Mouse (Mus musculus): ENCODE data around the gene Trpv4.

Gene Trpv4

GRCm38 (mm10) chr5:114617809-114618208, 40.4 kb downstream of the Trpv4 start:
- DNase-seq = no peak

- DNase-seq = no peak
Measured at GRCm38 (mm10) chr5:114616336-114617061, 41.7 kb downstream of the Trpv4 start.

GRCm38 (mm10) chr5:114614863-114615262, 43.4 kb downstream of the Trpv4 start:
- no peak for DNase-seq

GRCm38 (mm10) chr5:114611968-114612608, 46.1 kb downstream of the Trpv4 start:
- DNase-seq = peak in 1 of 2 experiments; percentile 33

- no peak for DNase-seq
Measured at GRCm38 (mm10) chr5:114611256-114611655, 47.0 kb downstream of the Trpv4 start.

GRCm38 (mm10) chr5:114608516-114608915, 49.7 kb downstream of the Trpv4 start:
- peak; percentile 77 to 88 for DNase-seq

- peak; percentile 86 to 88 for DNase-seq
Measured at GRCm38 (mm10) chr5:114607651-114608050, 50.6 kb downstream of the Trpv4 start.

- DNase-seq = no peak
Measured at GRCm38 (mm10) chr5:114605981-114606380, 52.2 kb downstream of the Trpv4 start.

- no peak for DNase-seq
Measured at GRCm38 (mm10) chr5:114604781-114605290, 53.4 kb downstream of the Trpv4 start.

GRCm38 (mm10) chr5:114603975-114604374, 54.2 kb downstream of the Trpv4 start:
- DNase-seq = peak in 1 of 2 experiments; percentile 28

- no peak for DNase-seq
Measured at GRCm38 (mm10) chr5:114602012-114602411, 56.2 kb downstream of the Trpv4 start.

- DNase-seq = no peak
Measured at GRCm38 (mm10) chr5:114597652-114598051, 60.6 kb downstream of the Trpv4 start.

GRCm38 (mm10) chr5:114597222-114597621, 61.0 kb downstream of the Trpv4 start:
- DNase-seq = no peak

- DNase-seq = peak; percentile 45 to 74
Measured at GRCm38 (mm10) chr5:114596604-114597003, 61.6 kb downstream of the Trpv4 start.

- DNase-seq = peak; percentile 63 to 82
Measured at GRCm38 (mm10) chr5:114594741-114595241, 63.4 kb downstream of the Trpv4 start.

- DNase-seq = peak; percentile 71 to 76
Measured at GRCm38 (mm10) chr5:114593949-114594348, 64.3 kb downstream of the Trpv4 start.

GRCm38 (mm10) chr5:114593161-114593821, 64.9 kb downstream of the Trpv4 start:
- peak; percentile 30 to 68 for DNase-seq

GRCm38 (mm10) chr5:114592463-114593160, 65.6 kb downstream of the Trpv4 start:
- no peak for DNase-seq

GRCm38 (mm10) chr5:114591151-114591561, 67.1 kb downstream of the Trpv4 start:
- DNase-seq = no peak

- peak in 1 of 2 experiments; percentile 62 for DNase-seq
Measured at GRCm38 (mm10) chr5:114590043-114590913, 67.9 kb downstream of the Trpv4 start.

- no peak for DNase-seq
Measured at GRCm38 (mm10) chr5:114589454-114589853, 68.8 kb downstream of the Trpv4 start.

- peak in 1 of 2 experiments; percentile 25 for DNase-seq
Measured at GRCm38 (mm10) chr5:114589026-114589425, 69.2 kb downstream of the Trpv4 start.
